Mouse (Mus musculus) midbrain, embryonic 14.5 days (tissue): ENCODE measurements around the gene Dis3l2. TPM values are rescaled to one million over a fixed set of nuclear protein-coding genes. Genes with fewer than 3 reads are reported as not detected.

ENCODE experiments used
- ATAC-seq: fragments of 200-750 bp; cut with Nextera tagmentation; 2 replicates; pipeline ENCODE4 v1.8.0; 2017; ENCODE audit warnings: moderate number of reproducible peaks, moderate library complexity; ENCODE audit not compliant: low FRiP score, low TSS enrichment
- DNase-seq: peaks from one replicate; pipeline ENCODE4 v3.0.0-alpha.2; 2015
- H3K27ac ChIP-seq: fragments of 300-500 bp; sonication (generic); replicated peaks from 2 replicates; pipeline ENCODE4 v1.5.1; 2014; ENCODE audit warnings: mild to moderate bottlenecking, low read depth, low read length, moderate library complexity
- H3K27me3 ChIP-seq: fragments of 300-500 bp; sonication (generic); 2 replicates; pipeline ENCODE4 v1.6.1; 2014; ENCODE audit warnings: low read length, control low read depth, mixed read lengths; ENCODE audit not compliant: control insufficient read depth, insufficient read depth
- H3K36me3 ChIP-seq: fragments of 300-500 bp; sonication (generic); 2 replicates; pipeline ENCODE4 v1.6.1; 2014; ENCODE audit warnings: low read length, control low read depth; ENCODE audit not compliant: control insufficient read depth, insufficient read depth
- H3K4me1 ChIP-seq: fragments of 300-500 bp; sonication (generic); 2 replicates; pipeline ENCODE4 v1.6.1; 2014; ENCODE audit warnings: mild to moderate bottlenecking, antibody characterized with exemption, low read length, control low read depth; ENCODE audit not compliant: control insufficient read depth, insufficient read depth
- H3K4me2 ChIP-seq: fragments of 300-500 bp; sonication (generic); 2 replicates; pipeline ENCODE4 v1.6.1; 2014; ENCODE audit warnings: mild to moderate bottlenecking, low read length, moderate library complexity
- H3K4me3 ChIP-seq: fragments of 300-500 bp; sonication (generic); replicated peaks from 2 replicates; pipeline ENCODE4 v1.5.1; 2014; ENCODE audit warnings: low read depth, low read length
- H3K9ac ChIP-seq: fragments of 300-500 bp; sonication (generic); replicated peaks from 2 replicates; pipeline ENCODE4 v1.6.1; 2014; ENCODE audit warnings: mild to moderate bottlenecking, low read length, moderate library complexity
- H3K9me3 ChIP-seq: fragments of 300-500 bp; sonication (generic); 2 replicates; pipeline ENCODE4 v1.6.1; 2016; ENCODE audit warnings: low read length, control low read depth, mixed read lengths; ENCODE audit not compliant: control insufficient read depth
- WGBS: fragments of 180-500 bp; shearing (Covaris S2); extraction: QIAGEN DNeasy Blood & Tissue Kit; methylation state at CpG from one replicate; pipeline ENCODE4 v1.1.7; 2014; 5-methylcytosine and 5-hydroxymethylcytosine counted together
- polyA plus RNA-seq: library from polyadenylated mRNA; unstranded; fragments of >200 nt; fragmentation: Nextera tagmentation; extraction: Ambion mirVana; gene quantifications from 2 replicates; pipeline ENCODE4 v1.2.1, GENCODE M21; 2014

Dis3l2 gene
- polyA plus RNA-seq, 1 experiment from 2014 or later = 39.9 TPM

GRCm38 (mm10) chr1:87036334-87036733 lies 332.7 kb downstream of the Dis3l2 start:
- ATAC-seq (0 out of 2 replicates have a peak, but pooled peaks have one; percentile 25), DNase-seq (no peak)
- Histone ChIP-seq H3K9ac (no peak overlapping the region), H3K4me2 (no peak overlapping the region), H3K4me3 (no peak overlapping the region), H3K27me3 (no peaks in the 10 kb centered on the region), H3K36me3 (no peaks in the 10 kb centered on the region), H3K4me1 (peaks cover 13% of the 10 kb centered on the region; the same call in 1 of the 2 replicates), H3K9me3 (no peaks in the 10 kb centered on the region), H3K27ac (peak overlapping the region; percentile 61)
- WGBS = 76% methylated on average over 3 of the region's 3 CpGs

- H3K27ac ChIP-seq = no peak overlapping the region
- no peak for ATAC-seq
- H3K4me2 ChIP-seq = no peak overlapping the region
These were observed 335.0 kb downstream of the Dis3l2 start for GRCm38 (mm10) chr1:87038477-87039070.

GRCm38 (mm10) chr1:87041119-87041518 lies 337.5 kb downstream of the Dis3l2 start:
- ATAC-seq (no peak), DNase-seq (peak; percentile 82)
- WGBS = 30% methylated on average over 3 of the region's 3 CpGs

More at GRCm38 (mm10) chr1:87038477-87039070, 335.0 kb downstream of the Dis3l2 start:
- no peak overlapping the region for H3K4me3 ChIP-seq
- WGBS = 98% methylated on average over 2 of the region's 2 CpGs
- H3K27me3 ChIP-seq = no peaks in the 10 kb centered on the region
- no peaks in the 10 kb centered on the region for H3K36me3 ChIP-seq
- H3K9me3 ChIP-seq = no peaks in the 10 kb centered on the region
- peaks cover 13% of the 10 kb centered on the region; the same call in 1 of the 2 replicates for H3K4me1 ChIP-seq
- DNase-seq = no peak
- no peak overlapping the region for H3K9ac ChIP-seq

GRCm38 (mm10) chr1:87041814-87042438 lies 338.3 kb downstream of the Dis3l2 start:
- no peaks in the 10 kb centered on the region for H3K9me3 ChIP-seq
- WGBS = 0% methylated on average over 1 of the region's 1 CpGs

More at GRCm38 (mm10) chr1:87041119-87041518, 337.5 kb downstream of the Dis3l2 start:
- Histone ChIP-seq H3K4me3 (no peak overlapping the region), H3K4me1 (0 out of 2 replicates have a peak, but pooled peaks cover under 1% of the 10 kb centered on the region), H3K4me2 (no peak overlapping the region), H3K27ac (no peak overlapping the region), H3K9me3 (no peaks in the 10 kb centered on the region), H3K36me3 (peaks cover 3% of the 10 kb centered on the region; the same call in 1 of the 2 replicates), H3K9ac (no peak overlapping the region), H3K27me3 (no peaks in the 10 kb centered on the region)

GRCm38 (mm10) chr1:87050072-87050471 lies 346.5 kb downstream of the Dis3l2 start:
- no peaks in the 10 kb centered on the region for H3K9me3 ChIP-seq
- 46% methylated on average over 3 of the region's 3 CpGs for WGBS

More at GRCm38 (mm10) chr1:87041814-87042438, 338.3 kb downstream of the Dis3l2 start:
- Histone ChIP-seq H3K27me3 (no peaks in the 10 kb centered on the region), H3K36me3 (peaks cover 6% of the 10 kb centered on the region; the same call in 1 of the 2 replicates), H3K4me3 (no peak overlapping the region), H3K9ac (no peak overlapping the region), H3K4me2 (no peak overlapping the region), H3K4me1 (no peaks in the 10 kb centered on the region), H3K27ac (no peak overlapping the region)
- DNase-seq (peak; percentile 89), ATAC-seq (peak; percentile 53; the same call in 1 of the 2 replicates)

GRCm38 (mm10) chr1:87050700-87051099 lies 347.1 kb downstream of the Dis3l2 start:
- Histone ChIP-seq H3K4me1 (no peaks in the 10 kb centered on the region), H3K9ac (no peak overlapping the region), H3K4me3 (no peak overlapping the region), H3K36me3 (peaks cover 18% of the 10 kb centered on the region), H3K27ac (peak overlapping the region; percentile 32; the same call in 1 of the 2 replicates), H3K27me3 (no peaks in the 10 kb centered on the region), H3K9me3 (no peaks in the 10 kb centered on the region), H3K4me2 (no peak overlapping the region)
- WGBS = 77% methylated on average over 1 of the region's 1 CpGs
- DNase-seq (no peak), ATAC-seq (no peak)

More at GRCm38 (mm10) chr1:87050072-87050471, 346.5 kb downstream of the Dis3l2 start:
- H3K27me3 ChIP-seq = no peaks in the 10 kb centered on the region
- no peak overlapping the region for H3K9ac ChIP-seq
- H3K36me3 ChIP-seq = peaks cover 21% of the 10 kb centered on the region
- H3K4me2 ChIP-seq = no peak overlapping the region
- no peak overlapping the region for H3K4me3 ChIP-seq
- DNase-seq (peak; percentile 35), ATAC-seq (no peak)
- H3K27ac ChIP-seq = peak overlapping the region; percentile 32; the same call in 1 of the 2 replicates
- no peaks in the 10 kb centered on the region for H3K4me1 ChIP-seq

- H3K9ac ChIP-seq = no peak overlapping the region
- no peak overlapping the region for H3K4me2 ChIP-seq
- H3K27me3 ChIP-seq = no peaks in the 10 kb centered on the region
- H3K4me3 ChIP-seq = no peak overlapping the region
- DNase-seq = no peak
- H3K36me3 ChIP-seq = peaks cover 18% of the 10 kb centered on the region
- no peaks in the 10 kb centered on the region for H3K4me1 ChIP-seq
- 81% methylated on average over 4 of the region's 4 CpGs for WGBS
- no peak overlapping the region for H3K27ac ChIP-seq
- ATAC-seq = no peak
- no peaks in the 10 kb centered on the region for H3K9me3 ChIP-seq
These were observed 347.8 kb downstream of the Dis3l2 start for GRCm38 (mm10) chr1:87051369-87051768.

- Histone ChIP-seq H3K4me1 (no peaks in the 10 kb centered on the region), H3K9ac (no peak overlapping the region), H3K4me2 (no peak overlapping the region), H3K27me3 (no peaks in the 10 kb centered on the region), H3K9me3 (no peaks in the 10 kb centered on the region), H3K4me3 (no peak overlapping the region), H3K27ac (no peak overlapping the region), H3K36me3 (no peaks in the 10 kb centered on the region)
- DNase-seq (no peak), ATAC-seq (no peak)
- WGBS = 72% methylated on average over 4 of the region's 4 CpGs
These were observed 353.5 kb downstream of the Dis3l2 start for GRCm38 (mm10) chr1:87057075-87057474.
